Mouse (Mus musculus) frontal cortex, postnatal 36 days (tissue): Measurements from ENCODE around the gene Mageb16.

ENCODE experiments used
- DNase-seq, 2 experiments: peaks; one replicate each; pipeline ENCODE4 v3.0.0; 2022; ENCODE audit warnings: low spot score in 2 of 2

Gene Mageb16

DNA sequence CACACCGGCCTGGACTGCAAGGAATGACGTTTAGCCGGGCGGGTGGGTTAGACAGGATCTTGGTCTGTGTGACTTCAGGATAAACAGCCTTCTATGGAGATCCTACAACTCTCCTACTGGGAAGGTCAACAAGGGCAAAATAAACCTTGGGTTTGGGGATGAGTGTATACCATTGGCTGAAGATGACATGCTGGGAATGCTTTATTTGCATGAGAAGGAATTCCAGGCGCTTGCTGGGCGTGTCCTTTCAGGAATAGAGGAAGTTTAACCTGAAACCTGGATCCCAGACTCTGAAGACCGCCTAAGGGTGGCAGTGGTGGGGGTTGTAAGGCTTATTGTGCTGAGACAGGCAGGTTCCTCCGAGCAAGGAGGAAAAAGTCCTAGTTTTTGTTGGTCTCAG, at the start of gene Mageb16:
Mageb16 (minus strand) TSS at position 25 of the 400 bp plus-strand sequence.
- no peak for DNase-seq

DNA sequence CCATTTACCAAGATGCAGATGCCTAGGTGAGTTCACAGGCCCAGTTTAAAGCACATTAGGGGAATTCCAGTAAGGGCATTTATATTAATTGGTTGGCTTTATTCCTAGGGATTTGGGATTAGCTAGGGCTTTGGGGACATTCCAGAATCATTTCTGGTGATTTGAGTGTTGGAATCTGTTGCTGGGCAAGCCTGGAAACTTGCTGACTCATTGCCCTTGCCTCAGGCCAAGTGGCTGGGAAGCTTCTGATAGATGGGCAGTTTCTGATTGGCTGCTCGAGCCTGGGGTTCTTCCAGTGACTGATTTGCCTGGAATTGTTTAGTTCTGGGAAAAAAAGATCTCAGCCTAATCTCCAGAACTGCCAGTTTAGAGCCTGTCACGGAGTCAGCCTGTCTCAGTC, 20.1 kb downstream of the Mageb16 start:
- DNase-seq, result no peak

DNA sequence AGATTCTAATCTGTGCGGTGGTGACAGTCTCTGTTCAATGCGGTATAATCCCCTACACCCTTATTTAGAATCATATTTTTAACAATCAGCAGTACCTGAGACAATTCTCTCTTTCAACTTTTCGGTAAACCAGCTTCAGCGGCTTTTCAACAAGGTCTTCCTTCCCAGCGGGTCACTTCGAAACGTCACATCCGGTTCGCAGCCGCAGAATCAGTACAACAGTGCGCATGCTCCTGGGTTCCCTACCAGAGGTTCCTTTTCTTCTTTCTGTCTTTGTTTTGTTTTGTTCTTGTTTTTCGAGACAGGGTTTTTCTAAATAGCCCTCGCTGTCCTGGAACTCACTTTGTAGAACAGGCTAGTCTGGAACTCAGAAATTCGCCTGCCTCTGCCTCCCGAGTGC, 35.8 kb downstream of the Mageb16 start:
- no peak for DNase-seq

DNA sequence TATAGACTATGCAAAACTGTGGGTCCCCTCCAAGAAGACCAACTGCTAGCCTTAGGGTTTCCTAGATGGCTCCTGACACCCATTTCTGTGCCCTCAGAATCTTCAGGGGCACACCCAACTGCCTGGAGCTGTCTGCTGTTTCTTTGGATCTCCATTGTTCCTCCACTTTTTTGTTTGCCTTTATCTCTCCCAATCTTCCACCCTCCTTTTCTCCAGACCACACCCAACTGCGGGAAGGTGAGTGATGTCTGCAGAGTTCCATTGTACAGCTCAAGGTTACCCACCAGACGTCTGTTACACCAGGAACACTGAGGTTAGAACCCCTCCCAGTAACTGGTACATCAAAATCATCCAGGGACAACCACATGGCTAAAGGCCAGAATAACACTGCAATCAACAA, 64.8 kb downstream of the Mageb16 start:
- no peak for DNase-seq
